In genomic region chr12:103313871-103314639, GRCm38 (mm10) we compare ENCODE assay signal across 10 mouse cellular contexts. TPM values are rescaled to one million over a fixed set of nuclear protein-coding genes. Genes with fewer than 3 reads are reported as not detected.
DNase-seq lines count a peak whose midpoint lies in the region.
"Had no signal": no experiment of that assay in that cellular context is flagged by ENCODE, and none has a peak within 500 bp of the region (broad histone marks: within the 10 kb centered on the region; RNA-seq: fewer than 3 reads in every experiment).

No protein-coding gene starts in this region.

- DNase-seq in cerebellum, postnatal 10 days = peak; percentile 72 to 84
- no peak for DNase-seq in cerebellum, adult 9-10 months
- DNase-seq in right cerebral cortex, postnatal 4 days = peak; percentile 71
- no peak for DNase-seq in right cerebral cortex, adult 2 months (ENCODE audit: low spot score in 2 of 2)
- DNase-seq in lung, postnatal 25 days (ENCODE audit: low spot score) = peak; percentile 38
- peak; percentile 66 for DNase-seq in retina, postnatal 1 day
- DNase-seq in B cell, adult 2 months = no peak
- no peak for DNase-seq in frontal cortex, adult 2 months (ENCODE audit: extremely low spot score in 1 of 2, low spot score in 1 of 2)

RNA-seq across cellular contexts. Expression of gene Fam181a, which starts 3.3 kb away (rescaled TPM):
- 4.6 and 7.1 TPM in 2 replicates for polyA plus RNA-seq in frontal cortex, adult 2 months (2012; rRNA removed)
- polyA plus RNA-seq: liver, embryonic 14.5 days; urinary bladder, adult 2 months had no signal

RNA-seq across cellular contexts. Expression of gene Asb2, which starts 41.7 kb away (rescaled TPM):
- 7.6 TPM in 2 replicates for polyA plus RNA-seq in frontal cortex, adult 2 months (2012; rRNA removed)

Comparison
In these comparisons a context has a peak if more than half of its experiments do, and no peak if none do; other contexts are left out.
1. DNase-seq: peak in cerebellum, postnatal 10 days (2 of 2), right cerebral cortex, postnatal 4 days (single experiment), lung, postnatal 25 days (single experiment) and retina, postnatal 1 day (single experiment); none in cerebellum, adult 9-10 months (single experiment), right cerebral cortex, adult 2 months (0 of 2), B cell, adult 2 months (0 of 2) and frontal cortex, adult 2 months (0 of 2).